Mouse (Mus musculus) T-helper 17 cell (primary cell): ENCODE data around the gene Hipk1.

Experiments
- in situ Hi-C, 2 experiments: fragments of 300-600 bp; cut with MboI, MseI; formaldehyde crosslinking; loops; 1 replicate in 1 of 2; 2 replicates in 1 of 2; pipeline ENCODE4 v1.15.1; 2025; ENCODE audit warnings: high pct_unique_total_duplicates in 2 of 2

The Hipk1 gene

DNA sequence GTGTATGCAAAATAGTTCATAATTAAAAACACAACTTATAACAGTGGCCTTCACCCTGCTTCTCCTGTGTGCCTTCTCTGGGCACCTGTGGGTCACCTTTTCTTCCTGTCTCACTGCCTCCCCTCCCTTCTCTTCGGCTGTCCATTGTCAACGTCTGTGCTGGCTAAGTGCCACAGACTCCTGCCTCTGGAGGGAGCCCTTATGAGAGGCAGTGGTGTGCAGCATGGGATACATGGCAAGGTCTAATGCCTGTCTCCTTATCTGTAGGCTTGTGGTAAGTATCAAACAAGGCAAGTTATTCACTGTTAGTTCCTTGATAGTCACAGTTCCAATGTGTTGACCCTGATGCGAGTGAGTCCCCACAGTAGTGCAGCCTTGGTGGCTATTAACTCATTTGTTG, 67.2 kb downstream of the Hipk1 start:
- in situ Hi-C loops = no loop called here

- in situ Hi-C loops = no loop called here
Measured at GRCm38 (mm10) chr3:103718728-103719127, 72.6 kb downstream of the Hipk1 start.

DNA sequence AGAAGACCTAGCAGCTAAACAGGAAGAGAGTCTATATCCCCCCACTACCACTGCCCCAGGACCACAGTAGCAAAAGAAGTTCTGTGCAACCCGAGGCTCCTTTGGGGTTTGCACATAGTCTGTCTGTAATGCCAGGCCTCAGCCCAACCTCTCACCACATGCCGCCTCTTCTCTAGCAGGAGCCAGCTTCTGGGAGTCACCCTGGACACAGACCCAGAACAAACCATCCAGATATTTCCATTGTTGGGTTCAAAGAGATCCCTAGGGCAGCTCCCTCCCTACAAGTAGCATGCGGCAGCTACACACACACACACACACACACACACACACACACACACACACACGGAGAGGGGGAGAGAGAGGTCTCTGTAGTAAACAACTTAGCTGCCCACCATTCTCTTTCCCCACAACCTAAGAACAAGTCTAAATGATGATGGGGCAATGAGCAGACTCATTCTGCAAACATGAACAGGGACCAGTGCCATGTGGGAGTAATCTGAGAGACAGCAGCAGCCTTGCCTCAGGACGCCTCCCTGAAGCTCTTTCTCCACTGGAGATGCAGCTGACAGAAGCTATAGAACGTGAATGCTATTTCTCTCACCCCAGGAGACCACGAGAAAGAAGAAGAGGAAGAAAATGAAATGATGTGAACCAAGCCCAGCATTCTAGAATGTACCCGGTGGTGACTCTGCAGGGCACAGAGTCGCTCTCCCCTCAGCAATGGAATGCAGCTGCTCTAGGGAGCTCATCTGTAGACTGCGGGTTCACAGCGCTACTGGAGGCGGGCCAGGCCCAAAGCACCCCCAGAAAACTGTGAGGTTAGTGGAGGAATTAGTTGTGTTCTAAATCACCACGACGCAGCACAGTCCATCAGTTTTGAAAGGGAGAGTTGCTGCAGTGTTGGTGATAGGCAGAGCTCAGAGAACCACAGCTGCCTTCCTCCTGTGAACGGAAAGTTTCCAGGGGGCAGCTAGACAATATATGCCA, 74.3 kb downstream of the Hipk1 start:
- in situ Hi-C loops = no loop called here

- in situ Hi-C loops = no loop called here
Measured at GRCm38 (mm10) chr3:103715762-103716693, 75.3 kb downstream of the Hipk1 start.

GRCm38 (mm10) chr3:103714942-103715341, 76.4 kb downstream of the Hipk1 start:
- in situ Hi-C loops = no loop called here

GRCm38 (mm10) chr3:103714236-103714875, 77.0 kb downstream of the Hipk1 start:
- in situ Hi-C loops = no loop called here

DNA sequence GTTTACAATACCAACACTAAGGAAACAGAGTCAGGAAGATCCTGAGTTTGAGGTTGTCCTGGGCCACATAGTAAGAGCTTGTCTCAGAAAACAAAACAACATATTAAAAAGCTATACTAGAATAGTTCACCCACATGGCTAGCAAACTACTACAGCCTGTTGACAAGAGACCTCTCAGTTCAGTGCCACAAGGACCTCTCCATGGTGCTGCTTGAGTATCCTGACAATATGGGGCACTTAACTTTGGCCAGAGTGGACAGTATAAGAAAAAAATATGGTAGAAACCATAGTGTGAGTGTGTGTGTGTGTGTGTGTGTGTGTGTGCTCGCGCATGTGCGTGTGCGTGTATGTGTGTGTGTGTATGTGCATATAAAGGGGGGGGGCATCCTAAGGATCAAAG, 79.2 kb downstream of the Hipk1 start:
- in situ Hi-C loops = no loop called here

- in situ Hi-C loops = no loop called here
Measured at GRCm38 (mm10) chr3:103709470-103710040, 81.8 kb downstream of the Hipk1 start.

GRCm38 (mm10) chr3:103705426-103705825, 85.9 kb downstream of the Hipk1 start:
- in situ Hi-C loops = no loop called here

- in situ Hi-C loops = no loop called here
Measured at GRCm38 (mm10) chr3:103704661-103705060, 86.7 kb downstream of the Hipk1 start.

- in situ Hi-C loops = no loop called here
Measured at GRCm38 (mm10) chr3:103696388-103696925, 94.9 kb downstream of the Hipk1 start.

DNA sequence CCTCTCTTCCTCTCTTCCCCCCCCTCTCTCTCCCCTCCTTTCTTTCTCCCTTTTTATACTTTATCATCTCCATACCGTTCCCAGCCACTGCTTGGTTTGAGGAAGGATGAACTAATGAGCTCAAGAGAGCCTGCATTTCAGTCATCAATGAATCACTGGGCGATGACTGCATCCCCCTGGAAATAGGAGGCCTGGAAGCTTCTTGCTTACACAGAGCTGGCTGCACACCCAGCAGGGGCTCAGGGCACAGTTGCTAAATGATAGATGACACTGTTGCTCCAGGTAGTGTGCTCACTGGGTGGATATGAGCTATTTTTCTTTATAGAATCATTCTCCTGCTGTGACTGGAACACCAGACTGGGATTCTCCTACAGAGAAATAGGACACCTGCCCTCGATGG, 95.8 kb downstream of the Hipk1 start:
- in situ Hi-C loops = no loop called here

- in situ Hi-C loops = no loop called here
Measured at GRCm38 (mm10) chr3:103690506-103690905, 100.9 kb downstream of the Hipk1 start.
